Mouse (Mus musculus): ENCODE results near the gene Vwa5b2. TPM values are rescaled to one million over a fixed set of nuclear protein-coding genes. Genes with fewer than 3 reads are reported as not detected.

Gene Vwa5b2
- not detected for polyA plus RNA-seq (2014; fragmentation: Illumina TruSeq; extraction: RNeasy Lipid Tissue Mini Kit (QIAGEN cat#74804); ENCODE audit: low read depth, low replicate concordance)

DNA sequence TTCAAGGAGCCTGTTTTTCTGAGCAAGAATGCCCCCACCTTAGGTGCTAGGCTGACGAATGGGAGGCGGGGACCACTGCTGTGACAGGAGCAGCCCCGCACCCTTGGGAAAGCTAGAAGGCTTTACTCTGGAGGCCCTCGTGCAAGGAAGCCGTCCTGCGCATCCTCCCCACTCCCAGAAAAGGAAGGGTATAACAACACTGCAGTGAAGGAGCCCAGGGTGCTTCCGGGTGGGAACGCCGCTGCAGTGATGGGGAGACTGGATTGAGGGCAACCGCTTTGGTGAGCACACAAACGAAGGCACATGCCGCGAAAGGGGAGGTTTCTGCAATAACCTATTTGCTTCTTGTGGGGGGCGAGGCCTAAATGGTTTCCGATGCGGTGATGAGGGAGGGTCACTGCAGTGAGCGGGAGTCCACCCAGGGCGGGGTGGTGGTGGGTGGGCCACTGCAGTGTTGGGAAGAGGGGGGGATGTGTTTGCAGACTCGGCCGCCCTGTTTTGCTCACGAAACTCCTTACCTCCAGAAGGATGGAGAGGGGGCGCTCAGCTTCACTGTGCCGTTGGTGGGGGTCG, at the start of gene Vwa5b2:
Gene Vwa5b2 (plus strand): TSS at position 106 of the 573 bp plus-strand sequence.

GRCm38 (mm10) chr16:20548096-20548948, 40.9 kb upstream of the Vwa5b2 start, which contains the start of gene Abcf3:
Gene Abcf3, plus strand, starts transcription at chr16:20548577.

DNA sequence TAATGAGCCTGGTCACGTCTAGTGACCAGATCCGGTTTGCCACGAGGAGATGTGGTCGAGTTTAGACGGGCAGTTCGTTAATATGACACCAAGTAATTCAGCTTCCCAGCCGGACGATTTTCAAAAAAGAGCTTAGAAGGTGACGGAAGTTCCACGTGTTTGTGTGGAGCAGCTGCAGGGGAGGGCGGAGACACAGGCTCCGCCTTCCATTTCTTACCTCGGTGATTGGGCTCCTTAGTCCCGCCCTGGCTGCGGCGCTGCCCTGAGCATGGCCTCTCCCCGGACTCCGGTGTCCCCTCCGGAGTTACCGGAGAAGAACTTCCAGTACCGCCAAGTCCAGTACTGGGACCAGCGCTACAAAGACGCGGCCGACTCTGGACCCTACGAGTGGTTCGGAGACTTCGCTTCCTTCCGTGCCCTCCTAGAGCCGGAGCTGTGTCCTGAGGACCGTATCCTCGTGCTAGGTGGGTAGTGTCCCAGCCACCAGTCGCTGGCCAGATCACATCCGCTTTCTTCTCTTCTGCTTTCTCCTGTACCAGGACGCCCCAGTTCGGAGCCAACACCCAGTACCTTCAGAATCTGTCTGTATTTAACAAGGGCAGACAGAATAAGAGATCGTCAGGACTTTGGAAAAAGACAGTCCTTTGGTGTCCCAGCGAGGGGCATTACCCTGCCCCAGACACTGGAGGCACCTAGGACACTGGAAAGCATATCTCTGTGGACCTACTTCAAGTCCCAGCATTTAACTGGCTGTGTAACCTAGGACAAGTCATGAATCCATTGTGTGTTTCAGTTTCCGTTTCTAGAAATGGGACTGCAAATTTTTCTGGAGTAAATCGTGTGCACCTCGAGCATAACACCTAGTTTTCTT, 22.3 kb downstream of the Vwa5b2 start, which contains the start of the genes Eef1akmt4, Gm49333 and Alg3:
Gene Eef1akmt4 (plus strand): TSS at position 237 of the 871 bp plus-strand sequence.
Gene Gm49333 (plus strand): TSS at position 254 of the 871 bp plus-strand sequence.
Gene Alg3 (minus strand): TSS at position 379 of the 871 bp plus-strand sequence.

DNA sequence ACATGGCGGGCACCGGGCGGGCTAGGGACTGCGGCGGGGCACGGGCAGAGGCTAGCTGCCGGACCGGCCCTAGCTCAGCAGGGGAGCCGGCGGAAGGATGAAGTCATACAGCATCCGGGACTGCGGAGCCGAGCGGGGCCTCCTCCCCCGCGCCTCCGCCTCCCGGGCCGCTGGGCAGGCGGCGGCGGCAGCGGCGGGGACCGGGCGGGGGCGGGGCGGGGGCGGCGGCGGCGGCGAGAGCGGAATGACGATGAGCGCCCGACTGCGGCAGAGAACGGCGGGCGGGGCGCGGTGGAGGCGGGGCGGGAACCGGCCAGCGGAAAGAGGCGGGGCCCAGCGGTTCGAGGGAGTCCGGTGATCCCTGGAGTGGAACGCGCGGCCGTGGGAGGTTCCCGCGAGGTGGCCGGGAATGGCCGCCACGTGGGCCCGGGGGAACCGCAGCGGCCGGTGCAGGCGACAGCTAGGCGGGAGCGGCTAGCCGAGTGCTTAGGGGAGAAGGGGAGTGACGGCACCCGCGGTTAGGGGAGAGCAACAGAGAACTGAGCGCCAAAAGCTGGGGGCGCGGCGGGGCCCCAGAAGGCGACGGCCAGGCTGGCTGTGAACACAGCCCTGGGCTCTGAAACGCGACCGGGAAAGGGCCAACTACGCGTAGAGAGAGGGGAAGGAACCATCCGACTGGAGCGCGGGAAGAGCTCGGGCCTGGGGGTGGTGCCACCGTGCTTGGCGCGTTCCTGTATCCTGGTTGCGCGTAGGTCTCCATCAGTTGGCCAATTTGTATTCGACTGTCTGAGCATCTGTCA, 32.1 kb downstream of the Vwa5b2 start, which contains the start of gene Camk2n2:
Gene Camk2n2 (minus strand): TSS at position 97 of the 800 bp plus-strand sequence.

GRCm38 (mm10) chr16:20629731-20630634, 40.7 kb downstream of the Vwa5b2 start, which contains the start of gene Ece2:
Gene Ece2, plus strand, starts transcription at chr16:20629828.

DNA sequence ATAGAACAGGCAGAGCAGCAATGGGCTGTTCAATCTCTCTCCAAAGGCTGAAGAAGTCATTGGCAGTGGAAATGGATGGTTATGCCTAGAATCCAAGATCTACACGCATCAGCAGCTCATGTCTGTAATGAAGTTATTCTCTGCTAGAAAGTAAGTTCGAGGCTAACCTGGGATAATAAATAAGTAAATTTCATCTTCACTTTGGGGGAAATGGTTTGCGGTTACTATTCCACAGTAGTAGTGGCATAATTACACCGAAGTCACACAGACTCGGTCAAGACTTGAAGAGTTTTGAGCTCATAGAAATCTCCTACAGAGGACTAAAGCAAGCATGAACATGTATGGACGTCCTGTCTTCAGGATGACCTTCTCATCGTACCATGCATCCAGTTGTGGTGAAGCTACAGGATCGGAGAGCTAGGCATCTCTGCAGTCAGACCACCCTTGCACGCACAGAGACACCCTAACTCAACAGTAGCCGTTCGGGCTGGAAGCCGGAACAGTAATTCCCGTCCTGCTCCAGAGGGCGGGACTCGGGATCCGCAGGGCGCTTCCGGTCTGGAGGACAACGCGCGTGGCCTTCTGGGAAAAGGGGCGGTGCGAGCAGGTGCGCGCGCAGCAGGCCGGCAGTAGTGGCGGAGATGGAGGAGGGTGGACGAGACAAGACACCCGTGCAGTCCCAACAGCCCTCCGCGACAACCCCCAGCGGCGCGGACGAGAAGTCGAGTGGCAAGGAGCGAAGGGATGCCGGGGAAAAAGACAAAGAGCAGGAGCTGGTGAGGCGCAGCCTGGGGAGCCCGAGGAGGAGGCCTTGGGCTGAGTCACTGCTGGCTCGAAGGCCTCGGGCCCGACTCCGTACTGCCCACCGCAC, 62.0 kb downstream of the Vwa5b2 start, which contains the start of gene Psmd2:
Gene Psmd2 (plus strand): TSS at position 577 of the 871 bp plus-strand sequence.

Other genes starting within 250 kb of the Vwa5b2 start
- 47.1 TPM for gene Abcc5, start 163.1 kb upstream of the Vwa5b2 start, polyA plus RNA-seq (2014; fragmentation: Illumina TruSeq; extraction: RNeasy Lipid Tissue Mini Kit (QIAGEN cat#74804); ENCODE audit: low read depth, low replicate concordance)
- 59.9 TPM for gene Eif2b5, start 90.7 kb upstream of the Vwa5b2 start, polyA plus RNA-seq (2014; fragmentation: Illumina TruSeq; extraction: RNeasy Lipid Tissue Mini Kit (QIAGEN cat#74804); ENCODE audit: low read depth, low replicate concordance)
- 34.4 TPM for gene Dvl3, start 72.5 kb upstream of the Vwa5b2 start, polyA plus RNA-seq (2014; fragmentation: Illumina TruSeq; extraction: RNeasy Lipid Tissue Mini Kit (QIAGEN cat#74804); ENCODE audit: low read depth, low replicate concordance)
- gene Ap2m1, start 54.0 kb upstream of the Vwa5b2 start, polyA plus RNA-seq (2014; fragmentation: Illumina TruSeq; extraction: RNeasy Lipid Tissue Mini Kit (QIAGEN cat#74804); ENCODE audit: low read depth, low replicate concordance): 211 TPM
- gene Abcf3, start 40.9 kb upstream of the Vwa5b2 start, polyA plus RNA-seq (2014; fragmentation: Illumina TruSeq; extraction: RNeasy Lipid Tissue Mini Kit (QIAGEN cat#74804); ENCODE audit: low read depth, low replicate concordance): 55.8 TPM
- 6.5 TPM for gene Eef1akmt4, start 22.1 kb downstream of the Vwa5b2 start, polyA plus RNA-seq (2014; fragmentation: Illumina TruSeq; extraction: RNeasy Lipid Tissue Mini Kit (QIAGEN cat#74804); ENCODE audit: low read depth, low replicate concordance)
- gene Gm49333, start 22.1 kb downstream of the Vwa5b2 start, polyA plus RNA-seq (2014; fragmentation: Illumina TruSeq; extraction: RNeasy Lipid Tissue Mini Kit (QIAGEN cat#74804); ENCODE audit: low read depth, low replicate concordance): 0.47 TPM
- gene Alg3, start 22.3 kb downstream of the Vwa5b2 start, polyA plus RNA-seq (2014; fragmentation: Illumina TruSeq; extraction: RNeasy Lipid Tissue Mini Kit (QIAGEN cat#74804); ENCODE audit: low read depth, low replicate concordance): 10.7 TPM
- gene Camk2n2, start 31.8 kb downstream of the Vwa5b2 start, polyA plus RNA-seq (2014; fragmentation: Illumina TruSeq; extraction: RNeasy Lipid Tissue Mini Kit (QIAGEN cat#74804); ENCODE audit: low read depth, low replicate concordance): 0.60 TPM
- 0.29 TPM for gene Ece2, start 40.4 kb downstream of the Vwa5b2 start, polyA plus RNA-seq (2014; fragmentation: Illumina TruSeq; extraction: RNeasy Lipid Tissue Mini Kit (QIAGEN cat#74804); ENCODE audit: low read depth, low replicate concordance)
- 182 TPM for gene Psmd2, start 62.2 kb downstream of the Vwa5b2 start, polyA plus RNA-seq (2014; fragmentation: Illumina TruSeq; extraction: RNeasy Lipid Tissue Mini Kit (QIAGEN cat#74804); ENCODE audit: low read depth, low replicate concordance)
- gene Eif4g1, start 78.8 kb downstream of the Vwa5b2 start, polyA plus RNA-seq (2014; fragmentation: Illumina TruSeq; extraction: RNeasy Lipid Tissue Mini Kit (QIAGEN cat#74804); ENCODE audit: low read depth, low replicate concordance): 230 TPM
- gene Fam131a, start 103.8 kb downstream of the Vwa5b2 start, polyA plus RNA-seq (2014; fragmentation: Illumina TruSeq; extraction: RNeasy Lipid Tissue Mini Kit (QIAGEN cat#74804); ENCODE audit: low read depth, low replicate concordance): 30.1 TPM
- 18.3 TPM for gene Polr2h, start 128.2 kb downstream of the Vwa5b2 start, polyA plus RNA-seq (2014; fragmentation: Illumina TruSeq; extraction: RNeasy Lipid Tissue Mini Kit (QIAGEN cat#74804); ENCODE audit: low read depth, low replicate concordance)
- 3.7 TPM for gene Clcn2, start 128.3 kb downstream of the Vwa5b2 start, polyA plus RNA-seq (2014; fragmentation: Illumina TruSeq; extraction: RNeasy Lipid Tissue Mini Kit (QIAGEN cat#74804); ENCODE audit: low read depth, low replicate concordance)
- 2.7 TPM for gene Chrd, start 143.7 kb downstream of the Vwa5b2 start, polyA plus RNA-seq (2014; fragmentation: Illumina TruSeq; extraction: RNeasy Lipid Tissue Mini Kit (QIAGEN cat#74804); ENCODE audit: low read depth, low replicate concordance)
- 0.39 TPM for gene Thpo, start 145.0 kb downstream of the Vwa5b2 start, polyA plus RNA-seq (2014; fragmentation: Illumina TruSeq; extraction: RNeasy Lipid Tissue Mini Kit (QIAGEN cat#74804); ENCODE audit: low read depth, low replicate concordance)